Mouse (Mus musculus) embryonic facial prominence, embryonic 12.5 days (tissue): ENCODE measurements around the gene Arl15. TPM values are rescaled to one million over a fixed set of nuclear protein-coding genes. Genes with fewer than 3 reads are reported as not detected.

Source experiments
- ATAC-seq: fragments of 200-750 bp; cut with Nextera tagmentation; 2 replicates; pipeline ENCODE4 v1.8.0; 2017; ENCODE audit not compliant: insufficient number of reproducible peaks, insufficient read depth, low FRiP score, low TSS enrichment
- H3K27ac ChIP-seq: fragments of 300-500 bp; sonication (generic); 2 replicates; pipeline ENCODE4 v1.5.1; 2016; ENCODE audit warnings: mild to moderate bottlenecking
- H3K27me3 ChIP-seq: fragments of 300-500 bp; sonication (generic); 2 replicates; pipeline ENCODE4 v1.6.1; 2016; ENCODE audit warnings: mild to moderate bottlenecking, moderate library complexity
- H3K36me3 ChIP-seq: fragments of 300-500 bp; sonication (generic); 2 replicates; pipeline ENCODE4 v1.6.1; 2016; ENCODE audit warnings: mild to moderate bottlenecking
- H3K4me1 ChIP-seq: fragments of 300-500 bp; sonication (generic); 2 replicates; pipeline ENCODE4 v1.6.1; 2016
- H3K4me2 ChIP-seq: fragments of 300-500 bp; sonication (generic); replicated peaks from 2 replicates; pipeline ENCODE4 v1.6.1; 2016; ENCODE audit warnings: mild to moderate bottlenecking, moderate library complexity
- H3K4me3 ChIP-seq: fragments of 300-500 bp; sonication (generic); 2 replicates; pipeline ENCODE4 v1.5.1; 2016; ENCODE audit warnings: mild to moderate bottlenecking
- H3K9ac ChIP-seq: fragments of 300-500 bp; sonication (generic); 2 replicates; pipeline ENCODE4 v1.6.1; 2016; ENCODE audit warnings: mild to moderate bottlenecking, moderate library complexity
- H3K9me3 ChIP-seq: fragments of 300-500 bp; sonication (generic); 2 replicates; pipeline ENCODE4 v1.6.1; 2016; ENCODE audit warnings: mild to moderate bottlenecking, moderate library complexity
- WGBS: fragments of 180-500 bp; shearing (Covaris S2); methylation state at CpG from one replicate; pipeline ENCODE4 v1.1.7; 2016; 5-methylcytosine and 5-hydroxymethylcytosine counted together
- polyA plus RNA-seq: library from polyadenylated mRNA; unstranded; fragments of >200 nt; fragmentation: Nextera tagmentation; extraction: Ambion mirVana; gene quantifications from 2 replicates; pipeline ENCODE4 v1.2.1, GENCODE M21; 2016

The Arl15 gene
- polyA plus RNA-seq, 1 experiment from 2014 or later: 15.0 TPM

GRCm38 (mm10) chr13:114003463-114003862 lies 209.2 kb downstream of the Arl15 start:
- WGBS: 83% methylated on average over 10 of the region's 10 CpGs
- H3K4me3 ChIP-seq: no peak overlapping the region
- no peak overlapping the region for H3K4me2 ChIP-seq
- H3K9me3 ChIP-seq: no peaks in the 10 kb centered on the region
- H3K27me3 ChIP-seq: no peaks in the 10 kb centered on the region
- no peak for ATAC-seq
- no peak overlapping the region for H3K27ac ChIP-seq
- H3K9ac ChIP-seq: no peak overlapping the region
- H3K36me3 ChIP-seq: no peaks in the 10 kb centered on the region
- 0 out of 2 replicates have a peak, but pooled peaks cover 6% of the 10 kb centered on the region for H3K4me1 ChIP-seq

GRCm38 (mm10) chr13:114004191-114004590 lies 209.9 kb downstream of the Arl15 start:
- Histone ChIP-seq H3K9me3 (no peaks in the 10 kb centered on the region), H3K4me1 (0 out of 2 replicates have a peak, but pooled peaks cover 6% of the 10 kb centered on the region), H3K9ac (no peak overlapping the region), H3K4me2 (no peak overlapping the region), H3K27me3 (no peaks in the 10 kb centered on the region), H3K4me3 (no peak overlapping the region), H3K36me3 (no peaks in the 10 kb centered on the region), H3K27ac (peak overlapping the region; percentile 41; the same call in 1 of the 2 replicates)
- ATAC-seq: no peak
- WGBS: 39% methylated on average over 6 of the region's 6 CpGs

- no peak overlapping the region for H3K27ac ChIP-seq
- H3K27me3 ChIP-seq: no peaks in the 10 kb centered on the region
- no peak for ATAC-seq
- no peaks in the 10 kb centered on the region for H3K36me3 ChIP-seq
- no peaks in the 10 kb centered on the region for H3K9me3 ChIP-seq
- H3K4me2 ChIP-seq: no peak overlapping the region
- peaks cover 3% of the 10 kb centered on the region; the same call in 1 of the 2 replicates for H3K4me1 ChIP-seq
- 82% methylated on average over 9 of the region's 9 CpGs for WGBS
- no peak overlapping the region for H3K9ac ChIP-seq
- H3K4me3 ChIP-seq: no peak overlapping the region
Measured at GRCm38 (mm10) chr13:114009786-114010185, 215.5 kb downstream of the Arl15 start.

- no peaks in the 10 kb centered on the region for H3K27me3 ChIP-seq
- no peak overlapping the region for H3K4me3 ChIP-seq
- H3K9me3 ChIP-seq: no peaks in the 10 kb centered on the region
- H3K27ac ChIP-seq: no peak overlapping the region
- 73% methylated on average over 9 of the region's 9 CpGs for WGBS
- H3K4me2 ChIP-seq: no peak overlapping the region
- no peak for ATAC-seq
- H3K36me3 ChIP-seq: no peaks in the 10 kb centered on the region
- no peak overlapping the region for H3K9ac ChIP-seq
- peaks cover 3% of the 10 kb centered on the region; the same call in 1 of the 2 replicates for H3K4me1 ChIP-seq
Measured at GRCm38 (mm10) chr13:114010521-114010920, 216.2 kb downstream of the Arl15 start.

- H3K36me3 ChIP-seq: no peaks in the 10 kb centered on the region
- WGBS: 22% methylated on average over 12 of the region's 12 CpGs
- no peaks in the 10 kb centered on the region for H3K9me3 ChIP-seq
- H3K4me3 ChIP-seq: no peak overlapping the region
- 0 out of 2 replicates have a peak, but pooled peaks have one; percentile 41 for ATAC-seq
- peaks cover 3% of the 10 kb centered on the region; the same call in 1 of the 2 replicates for H3K4me1 ChIP-seq
- H3K27me3 ChIP-seq: no peaks in the 10 kb centered on the region
- no peak overlapping the region for H3K27ac ChIP-seq
- H3K4me2 ChIP-seq: no peak overlapping the region; the same call in 1 of the 2 replicates
- no peak overlapping the region for H3K9ac ChIP-seq
Measured at GRCm38 (mm10) chr13:114011019-114011418, 216.7 kb downstream of the Arl15 start.

- no peak for ATAC-seq
- H3K4me2 ChIP-seq: no peak overlapping the region
- WGBS: 42% methylated on average over 8 of the region's 8 CpGs
- no peaks in the 10 kb centered on the region for H3K36me3 ChIP-seq
- H3K4me3 ChIP-seq: no peak overlapping the region
- H3K27me3 ChIP-seq: no peaks in the 10 kb centered on the region
- H3K27ac ChIP-seq: no peak overlapping the region
- H3K9ac ChIP-seq: no peak overlapping the region
- peaks cover 5% of the 10 kb centered on the region; the same call in 1 of the 2 replicates for H3K4me1 ChIP-seq
- no peaks in the 10 kb centered on the region for H3K9me3 ChIP-seq
Measured at GRCm38 (mm10) chr13:114017928-114018327, 223.6 kb downstream of the Arl15 start.

GRCm38 (mm10) chr13:114023541-114023940 lies 229.2 kb downstream of the Arl15 start:
- no peak overlapping the region for H3K9ac ChIP-seq
- H3K9me3 ChIP-seq: no peaks in the 10 kb centered on the region
- ATAC-seq: no peak
- no peak overlapping the region for H3K4me2 ChIP-seq
- WGBS: 94% methylated on average over 7 of the region's 7 CpGs
- H3K27me3 ChIP-seq: no peaks in the 10 kb centered on the region
- no peak overlapping the region for H3K4me3 ChIP-seq
- H3K27ac ChIP-seq: no peak overlapping the region
- H3K4me1 ChIP-seq: no peaks in the 10 kb centered on the region
- no peaks in the 10 kb centered on the region for H3K36me3 ChIP-seq

GRCm38 (mm10) chr13:114026306-114026705 lies 232.0 kb downstream of the Arl15 start:
- H3K27ac ChIP-seq: no peak overlapping the region
- WGBS: 56% methylated on average over 6 of the region's 6 CpGs

GRCm38 (mm10) chr13:114026751-114027150 lies 232.4 kb downstream of the Arl15 start:
- no peak for ATAC-seq
- Histone ChIP-seq H3K4me1 (no peaks in the 10 kb centered on the region), H3K4me2 (no peak overlapping the region), H3K36me3 (no peaks in the 10 kb centered on the region), H3K9ac (no peak overlapping the region), H3K9me3 (no peaks in the 10 kb centered on the region), H3K27me3 (no peaks in the 10 kb centered on the region), H3K4me3 (no peak overlapping the region), H3K27ac (no peak overlapping the region)
- 87% methylated on average over 7 of the region's 7 CpGs for WGBS

More at GRCm38 (mm10) chr13:114026306-114026705, 232.0 kb downstream of the Arl15 start:
- Histone ChIP-seq H3K4me3 (no peak overlapping the region), H3K4me1 (no peaks in the 10 kb centered on the region), H3K27me3 (no peaks in the 10 kb centered on the region), H3K9ac (no peak overlapping the region), H3K9me3 (no peaks in the 10 kb centered on the region), H3K36me3 (no peaks in the 10 kb centered on the region), H3K4me2 (no peak overlapping the region)
- ATAC-seq: no peak

GRCm38 (mm10) chr13:114048071-114048470 lies 253.8 kb downstream of the Arl15 start:
- no peaks in the 10 kb centered on the region for H3K27me3 ChIP-seq
- 45% methylated on average over 10 of the region's 10 CpGs for WGBS
- H3K4me1 ChIP-seq: peaks cover 11% of the 10 kb centered on the region; the same call in 1 of the 2 replicates
- H3K4me3 ChIP-seq: no peak overlapping the region
- H3K36me3 ChIP-seq: no peaks in the 10 kb centered on the region
- no peak overlapping the region for H3K4me2 ChIP-seq
- no peaks in the 10 kb centered on the region for H3K9me3 ChIP-seq
- no peak overlapping the region for H3K27ac ChIP-seq
- H3K9ac ChIP-seq: no peak overlapping the region
- no peak for ATAC-seq

GRCm38 (mm10) chr13:114048688-114049087 lies 254.4 kb downstream of the Arl15 start:
- Histone ChIP-seq H3K27ac (no peak overlapping the region), H3K36me3 (no peaks in the 10 kb centered on the region), H3K4me2 (no peak overlapping the region), H3K4me1 (peaks cover 11% of the 10 kb centered on the region; the same call in 1 of the 2 replicates), H3K9me3 (no peaks in the 10 kb centered on the region), H3K4me3 (no peak overlapping the region), H3K27me3 (no peaks in the 10 kb centered on the region), H3K9ac (no peak overlapping the region)
- ATAC-seq: no peak
- WGBS: 37% methylated on average over 3 of the region's 3 CpGs

GRCm38 (mm10) chr13:114051151-114051850 lies 257.0 kb downstream of the Arl15 start:
- H3K36me3 ChIP-seq: no peaks in the 10 kb centered on the region
- ATAC-seq: no peak
- no peak overlapping the region for H3K4me2 ChIP-seq
- H3K9me3 ChIP-seq: no peaks in the 10 kb centered on the region
- H3K4me3 ChIP-seq: no peak overlapping the region
- 19% methylated on average over 9 of the region's 9 CpGs for WGBS
- H3K9ac ChIP-seq: no peak overlapping the region
- H3K27ac ChIP-seq: no peak overlapping the region
- no peaks in the 10 kb centered on the region for H3K27me3 ChIP-seq
- peaks cover 11% of the 10 kb centered on the region; the same call in 1 of the 2 replicates for H3K4me1 ChIP-seq
